Mouse (Mus musculus): ENCODE results near the gene Mcrs1. TPM values are rescaled to one million over a fixed set of nuclear protein-coding genes. Genes with fewer than 3 reads are reported as not detected.
"Not testable (repeated sequence)": the region's sequence is repeated elsewhere in the genome, so short reads cannot be mapped to it uniquely, and the experiment has no call there.

The Mcrs1 gene
- total and polyA plus RNA-seq, 3 experiments: 124 to 131 TPM; not detected in 1

GRCm38 (mm10) chr15:99253175-99253479 lies 1.4 kb upstream of the Mcrs1 start:
- not testable (repeated sequence) for H3K27me3 ChIP-seq (ENCODE audit: control insufficient read depth in 1 of 2, insufficient read depth in 2 of 2, low read length in 2 of 2); H3K27ac ChIP-seq (ENCODE audit: control insufficient read depth, low read depth, low read length); H3K9me3 ChIP-seq (replicated peaks; ENCODE audit: insufficient read depth, low read length); H3K79me2 ChIP-seq (ENCODE audit: control insufficient read depth, insufficient read depth, low read length, poor library complexity); H3K36me3 ChIP-seq (ENCODE audit: control insufficient read depth in 1 of 2, insufficient read depth in 2 of 2, low read length in 2 of 2); H3K9ac ChIP-seq (ENCODE audit: control insufficient read depth, low read depth, low read length, poor library complexity, severe bottlenecking)
- H3K4me3 ChIP-seq (ENCODE audit: control insufficient read depth in 1 of 2, insufficient read depth in 1 of 2, low read depth in 2 of 2, low read length in 2 of 2): peak overlapping the region in 1 of 2 experiments; percentile 76; a peak in 2 of 4 replicates
- peak; percentile 48 for DNase-seq (ENCODE audit: low read depth, low spot score)
- peaks cover 0 to 15% of the 10 kb centered on the region in 2 experiments; a peak in 2 of 4 replicates for H3K4me1 ChIP-seq (ENCODE audit: control insufficient read depth in 1 of 2, insufficient read depth in 2 of 2, low read length in 2 of 2)
- peak; percentile 58; the same call in 1 of the 2 replicates for TF ChIP-seq TBP (IDR thresholded peaks at IDR 0.05; ENCODE audit: low read depth, low read length)
- TF ChIP-seq MYC (IDR thresholded peaks at IDR 0.05; ENCODE audit: low read depth, low read length): peak; percentile 84
- TF ChIP-seq MAX (IDR thresholded peaks at IDR 0.05; ENCODE audit: low read length): peak; percentile 54; the same call in 1 of the 2 replicates
- TF ChIP-seq USF1 (IDR thresholded peaks at IDR 0.05; ENCODE audit: low read depth, low read length): peak; percentile 65; the same call in 1 of the 2 replicates
- peak in 1 of 3 experiments; percentile 4; a peak in 1 of 6 replicates for TF ChIP-seq CTCF (IDR thresholded peaks at IDR 0.05 in 2 of 3, conservative IDR thresholded peaks at IDR 0.05 in 1 of 3; ENCODE audit: control insufficient read depth in 1 of 3, insufficient read depth in 1 of 3, low read depth in 2 of 3, low read length in 3 of 3, poor library complexity in 1 of 3, severe bottlenecking in 1 of 3)
- TF ChIP-seq ZNF384 (IDR thresholded peaks at IDR 0.05; ENCODE audit: low read depth, low read length): peak; percentile 70
- TF ChIP-seq MAFK (IDR thresholded peaks at IDR 0.05; ENCODE audit: borderline replicate concordance, low read depth, low read length): peak; percentile 52; the same call in 1 of the 2 replicates

GRCm38 (mm10) chr15:99252381-99253174 lies 817 bp upstream of the Mcrs1 start:
- H3K4me3 ChIP-seq (ENCODE audit: control insufficient read depth in 1 of 2, insufficient read depth in 1 of 2, low read depth in 2 of 2, low read length in 2 of 2): peak overlapping the region; percentile 56 to 76
- H3K9ac ChIP-seq (ENCODE audit: control insufficient read depth, low read depth, low read length, poor library complexity, severe bottlenecking): peak overlapping the region; percentile 84
- peaks cover 0 to 5% of the 10 kb centered on the region in 2 experiments; a peak in 2 of 4 replicates for H3K36me3 ChIP-seq (ENCODE audit: control insufficient read depth in 1 of 2, insufficient read depth in 2 of 2, low read length in 2 of 2)
- TF ChIP-seq POLR2AphosphoS2 (IDR thresholded peaks at IDR 0.05; ENCODE audit: low read length): no peak
- no peak for TF ChIP-seq MAZ (IDR thresholded peaks at IDR 0.05; ENCODE audit: low read depth, low read length)
- TF ChIP-seq HCFC1 (IDR thresholded peaks at IDR 0.05; ENCODE audit: low read depth, low read length): no peak
- TF ChIP-seq KAT2A (conservative IDR thresholded peaks at IDR 0.05; ENCODE audit: low read depth, low read length): no peak
- TF ChIP-seq TCF12 (IDR thresholded peaks at IDR 0.05; ENCODE audit: low read depth, low read length): no peak
- TF ChIP-seq BHLHE40 (IDR thresholded peaks at IDR 0.05; ENCODE audit: borderline replicate concordance, low read depth, low read length): no peak
- peak; percentile 54; the same call in 1 of the 2 replicates for TF ChIP-seq CHD1 (IDR thresholded peaks at IDR 0.05; ENCODE audit: low read depth, low read length)
- no peak for TF ChIP-seq SIN3A (IDR thresholded peaks at IDR 0.05; ENCODE audit: low read length)
- TF ChIP-seq MYB (IDR thresholded peaks at IDR 0.05; ENCODE audit: low read depth, low read length): no peak
- no peak for TF ChIP-seq MAFK (IDR thresholded peaks at IDR 0.05; ENCODE audit: borderline replicate concordance, low read depth, low read length)
- TF ChIP-seq NELFE (IDR thresholded peaks at IDR 0.05; ENCODE audit: low read depth, low read length): no peak
- no peak for TF ChIP-seq ZC3H11A (IDR thresholded peaks at IDR 0.05; ENCODE audit: low read depth, low read length)
- TF ChIP-seq EP300 (IDR thresholded peaks at IDR 0.05; ENCODE audit: low read depth in 1 of 2, low read length in 2 of 2): no peak
- peak; percentile 54; the same call in 1 of the 2 replicates for TF ChIP-seq MXI1 (IDR thresholded peaks at IDR 0.05; ENCODE audit: low read depth, low read length)
- peak; percentile 31; the same call in 1 of the 2 replicates for TF ChIP-seq ELF1 (IDR thresholded peaks at IDR 0.05; ENCODE audit: low read depth, low read length)
- no peak for TF ChIP-seq ZNF384 (IDR thresholded peaks at IDR 0.05; ENCODE audit: low read depth, low read length)
- 0 out of 2 replicates have a peak, but pooled peaks have one; percentile 11 for TF ChIP-seq NRF1 (IDR thresholded peaks at IDR 0.05; ENCODE audit: insufficient read depth, low read depth, low read length, poor library complexity, severe bottlenecking)
- TF ChIP-seq E2F4 (IDR thresholded peaks at IDR 0.05; ENCODE audit: borderline replicate concordance, low read depth, low read length): no peak
- TF ChIP-seq MEF2A (IDR thresholded peaks at IDR 0.05; ENCODE audit: extremely low read depth, insufficient replicate concordance, low read depth, low read length, poor library complexity, severe bottlenecking): no peak
- peak; percentile 96 for TF ChIP-seq TBP (IDR thresholded peaks at IDR 0.05; ENCODE audit: low read depth, low read length)
- no peak; the same call in 1 of the 2 replicates for TF ChIP-seq ZMIZ1 (IDR thresholded peaks at IDR 0.05; ENCODE audit: low read depth, low read length)
- TF ChIP-seq CTCF (IDR thresholded peaks at IDR 0.05 in 2 of 3, conservative IDR thresholded peaks at IDR 0.05 in 1 of 3; ENCODE audit: control insufficient read depth in 1 of 3, insufficient read depth in 1 of 3, low read depth in 2 of 3, low read length in 3 of 3, poor library complexity in 1 of 3, severe bottlenecking in 1 of 3): no peak
- H3K27ac ChIP-seq (ENCODE audit: control insufficient read depth, low read depth, low read length): peak overlapping the region; percentile 95
- H3K9me3 ChIP-seq (replicated peaks; ENCODE audit: insufficient read depth, low read length): no peaks in the 10 kb centered on the region
- peaks cover 4% of the 10 kb centered on the region; the same call in 1 of the 2 replicates for H3K79me2 ChIP-seq (ENCODE audit: control insufficient read depth, insufficient read depth, low read length, poor library complexity)
- peaks cover 0 to 15% of the 10 kb centered on the region in 2 experiments; a peak in 2 of 4 replicates for H3K4me1 ChIP-seq (ENCODE audit: control insufficient read depth in 1 of 2, insufficient read depth in 2 of 2, low read length in 2 of 2)
- peak; percentile 79 for DNase-seq (ENCODE audit: low read depth, low spot score)
- no peaks in the 10 kb centered on the region for H3K27me3 ChIP-seq (ENCODE audit: control insufficient read depth in 1 of 2, insufficient read depth in 2 of 2, low read length in 2 of 2)

All from MEL (cell line).